Mouse (Mus musculus) MEL (cell line): ENCODE measurements around the gene Ctdnep1.

Experiments
- CTCF ChIP-seq, 3 experiments: IDR thresholded peaks in 2 of 3; conservative IDR thresholded peaks in 1 of 3; 2 replicates each; pipeline ENCODE4 v1.5.1; 2011 to 2012; ENCODE audit warnings: low read length in 3 of 3, low read depth in 2 of 3, mild to moderate bottlenecking in 2 of 3, improper control_type of control experiment in 1 of 3, inconsistent platforms in 1 of 3, mixed read lengths in 1 of 3, moderate library complexity in 1 of 3; ENCODE audit not compliant: control insufficient read depth in 1 of 3, insufficient read depth in 1 of 3, poor library complexity in 1 of 3, severe bottlenecking in 1 of 3
- EP300 ChIP-seq, 2 experiments: IDR thresholded peaks; 2 replicates each; pipeline ENCODE4 v1.6.1; 2011; ENCODE audit warnings: improper control_type of control experiment in 2 of 2, low read length in 2 of 2, low read depth in 1 of 2, mild to moderate bottlenecking in 1 of 2
- ETS1 ChIP-seq: IDR thresholded peaks from 2 replicates; pipeline ENCODE4 v1.6.1; 2012; ENCODE audit warnings: low read depth, mild to moderate bottlenecking, inconsistent platforms, low read length, improper control_type of control experiment, moderate library complexity
- GATA1 ChIP-seq: IDR thresholded peaks from 2 replicates; pipeline ENCODE4 v1.6.1; 2011; ENCODE audit warnings: low read depth, low read length, improper control_type of control experiment
- POLR2A ChIP-seq, 2 experiments: IDR thresholded peaks; 2 replicates each; pipeline ENCODE4 v1.6.1; 2011 to 2012; ENCODE audit warnings: low read length in 2 of 2, mild to moderate bottlenecking in 2 of 2, control low read depth in 1 of 2, improper control_type of control experiment in 1 of 2, low read depth in 1 of 2, moderate library complexity in 1 of 2; ENCODE audit not compliant: control insufficient read depth in 1 of 2, insufficient read depth in 1 of 2, poor library complexity in 1 of 2
- TBP ChIP-seq: IDR thresholded peaks from 2 replicates; pipeline ENCODE4 v1.8.0; 2011; ENCODE audit warnings: low read depth, low read length, improper control_type of control experiment
- ZKSCAN1 ChIP-seq: IDR thresholded peaks from 2 replicates; pipeline ENCODE4 v1.6.1; 2012; ENCODE audit warnings: low read depth, mild to moderate bottlenecking, inconsistent platforms, low read length, improper control_type of control experiment, moderate library complexity
- ZMIZ1 ChIP-seq: IDR thresholded peaks from 2 replicates; pipeline ENCODE4 v1.6.1; 2012; ENCODE audit warnings: low read depth, mild to moderate bottlenecking, inconsistent platforms, low read length, improper control_type of control experiment, moderate library complexity

DNA sequence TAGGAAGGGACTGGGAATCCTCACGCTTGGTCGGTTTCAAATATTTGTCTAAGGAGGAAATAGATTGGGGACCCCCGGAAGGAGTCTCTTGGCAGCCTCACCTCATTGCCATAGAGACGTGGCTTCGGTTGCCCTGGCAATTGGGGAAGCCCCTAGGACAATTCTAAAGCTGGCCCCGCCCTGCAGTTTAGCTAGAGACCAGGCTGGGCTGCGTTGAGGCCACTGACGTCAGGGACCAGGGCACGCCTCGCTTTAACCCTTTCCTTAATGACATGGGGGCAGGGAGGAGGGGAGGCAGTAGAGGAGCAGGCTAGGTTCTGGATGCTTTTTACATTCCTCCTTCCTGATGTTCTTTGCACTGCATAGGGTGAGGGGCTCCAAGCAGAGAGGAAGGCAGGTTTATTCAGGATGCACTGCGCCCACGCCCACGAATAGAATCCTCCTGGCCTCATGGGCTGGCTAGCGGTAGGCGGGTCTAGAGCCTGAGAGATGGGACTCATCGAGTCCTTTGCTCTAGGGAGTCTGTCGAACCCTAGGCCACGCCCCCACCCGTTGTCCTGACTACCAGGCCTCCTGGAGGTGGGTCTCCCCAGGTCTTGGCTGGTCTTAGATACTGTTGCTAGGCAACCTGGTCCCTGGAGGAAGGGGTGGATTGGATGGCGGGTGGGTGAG, 48.3 kb downstream of the Ctdnep1 start:
- TF ChIP-seq TBP: no peak
- TF ChIP-seq ETS1: no peak
- no peak for TF ChIP-seq ZKSCAN1
- TF ChIP-seq POLR2A (IDR thresholded peaks at IDR 0.05; ENCODE audit: control insufficient read depth in 1 of 2, insufficient read depth in 1 of 2, low read depth in 1 of 2, low read length in 2 of 2, poor library complexity in 1 of 2): no peak
- no peak for TF ChIP-seq GATA1
- TF ChIP-seq CTCF (IDR thresholded peaks at IDR 0.05 in 2 of 3, conservative IDR thresholded peaks at IDR 0.05 in 1 of 3; ENCODE audit: control insufficient read depth in 1 of 3, insufficient read depth in 1 of 3, low read depth in 2 of 3, low read length in 3 of 3, poor library complexity in 1 of 3, severe bottlenecking in 1 of 3): no peak
- no peak for TF ChIP-seq EP300 (IDR thresholded peaks at IDR 0.05; ENCODE audit: low read depth in 1 of 2, low read length in 2 of 2)
- TF ChIP-seq ZMIZ1: no peak
